Mouse (Mus musculus) right cerebral cortex, postnatal 14 days (tissue): Measurements from ENCODE around the gene Narfl.

Experiments used
- DNase-seq: peaks from one replicate; pipeline ENCODE4 v3.0.0; 2022

Narfl gene

GRCm38 (mm10) chr17:25831451-25832281 is 58.1 kb downstream of the Narfl start:
- DNase-seq: peak; percentile 58

- peak; percentile 97 for DNase-seq
Observed at GRCm38 (mm10) chr17:25832436-25833290, 59.1 kb downstream of the Narfl start.
